Mouse (Mus musculus) kidney, adult 8-10 months (tissue): Measurements from ENCODE around the gene Adgrg4.

Source experiments
- DNase-seq, 2 experiments: peaks; one replicate each; pipeline ENCODE4 v3.0.0; 2022

Adgrg4 gene

GRCm38 (mm10) chrX:56869863-56870262, at the start of gene Adgrg4:
Gene Adgrg4 (plus strand): TSS chrX:56870163.
- no peak for DNase-seq

- no peak for DNase-seq
Measured at GRCm38 (mm10) chrX:56821765-56822603, 48.0 kb upstream of the Adgrg4 start, which contains the start of gene Map7d3. Gene Map7d3 (minus strand): TSS chrX:56822326.

GRCm38 (mm10) chrX:56827492-56827891, 42.5 kb upstream of the Adgrg4 start:
- no peak for DNase-seq

GRCm38 (mm10) chrX:56835842-56836241, 34.1 kb upstream of the Adgrg4 start:
- DNase-seq, result no peak

- DNase-seq, result peak; percentile 4 to 5
Measured at GRCm38 (mm10) chrX:56839369-56839768, 30.6 kb upstream of the Adgrg4 start.

GRCm38 (mm10) chrX:56841255-56841654, 28.7 kb upstream of the Adgrg4 start:
- DNase-seq, result peak in 1 of 2 experiments; percentile 3

- DNase-seq, result peak; percentile 1 to 23
Measured at GRCm38 (mm10) chrX:57012891-57013290, 142.9 kb downstream of the Adgrg4 start.

GRCm38 (mm10) chrX:57042774-57043173, 172.8 kb downstream of the Adgrg4 start, which contains the start of gene Brs3:
Gene Brs3 (plus strand): TSS chrX:57043074.
- no peak for DNase-seq

GRCm38 (mm10) chrX:57043869-57044268, 173.9 kb downstream of the Adgrg4 start:
- no peak for DNase-seq
